ENCODE assay signal across 10 mouse cellular contexts in genomic region chr14:13995206-13996097, GRCm38 (mm10). TPM values are rescaled to one million over a fixed set of nuclear protein-coding genes. Genes with fewer than 3 reads are reported as not detected.
DNase-seq lines count a peak whose midpoint lies in the region; ATAC-seq and TF ChIP-seq lines count a peak whose summit lies in the region.
"Had no signal": no experiment of that assay in that cellular context is flagged by ENCODE, and none has a peak within 500 bp of the region (broad histone marks: within the 10 kb centered on the region; RNA-seq: fewer than 3 reads in every experiment).

No protein-coding gene starts in this region.

- in situ Hi-C loops in CH12.LX (cut with MboI; ENCODE audit: low pct_ligation_motif_present, low pct_unique_long_range_greater_than_20kb, low sequenced_read_pairs): no loop called here

- H3K9ac ChIP-seq in heart, embryonic 14.5 days (ENCODE audit: low read length): no peak overlapping the region
- H3K9ac ChIP-seq in CH12.LX (ENCODE audit: insufficient read depth, low read depth): no peak overlapping the region
- H3K9ac ChIP-seq in liver, embryonic 14.5 days (replicated peaks): no peak overlapping the region
- no peak overlapping the region for H3K9ac ChIP-seq in forebrain, embryonic 13.5 days
- H3K9ac ChIP-seq: heart, embryonic 15.5 days had no signal

- TF ChIP-seq EP300 in CH12.LX (IDR thresholded peaks at IDR 0.05; ENCODE audit: low read length): no peak
- TF ChIP-seq EP300 in liver, embryonic 14.5 days (IDR thresholded peaks at IDR 0.05; ENCODE audit: low read depth): no peak

- intact Hi-C loops in heart, postnatal 25 days (cut with DNase I): no loop called here
- intact Hi-C loops in left cerebral cortex, postnatal 10 days (cut with DNase I): no loop called here

- no peak for DNase-seq in heart, postnatal 25 days (ENCODE audit: low spot score)
- no peak for DNase-seq in CH12.LX (ENCODE audit: extremely low read depth)
- DNase-seq in heart, postnatal 4 days: peak; percentile 14
- DNase-seq in liver, embryonic 14.5 days (ENCODE audit: low read depth in 3 of 3, low spot score in 3 of 3): no peak
- no peak for DNase-seq in left cerebral cortex, postnatal 10 days (ENCODE audit: extremely low spot score in 1 of 2, low spot score in 2 of 2)
- DNase-seq in limb, embryonic 10.5 days (ENCODE audit: low spot score): no peak
- DNase-seq: left cerebral cortex, postnatal 4 days had no signal

- no peaks in the 10 kb centered on the region for H3K36me3 ChIP-seq in heart, embryonic 14.5 days (ENCODE audit: control insufficient read depth, insufficient read depth, low read length)
- no peaks in the 10 kb centered on the region for H3K36me3 ChIP-seq in CH12.LX (replicated peaks in 1 of 2; ENCODE audit: control insufficient read depth in 1 of 2, insufficient read depth in 1 of 2, low read length in 1 of 2)
- no peaks in the 10 kb centered on the region for H3K36me3 ChIP-seq in liver, embryonic 14.5 days (replicated peaks; ENCODE audit: control insufficient read depth, insufficient read depth, low read depth)
- no peaks in the 10 kb centered on the region for H3K36me3 ChIP-seq in forebrain, embryonic 13.5 days (ENCODE audit: poor library complexity, severe bottlenecking)
- H3K36me3 ChIP-seq in limb, embryonic 10.5 days: no peaks in the 10 kb centered on the region
- H3K36me3 ChIP-seq: heart, embryonic 15.5 days had no signal

- TF ChIP-seq RAD21 in CH12.LX (IDR thresholded peaks at IDR 0.05; ENCODE audit: low read depth, low read length): peak; percentile 54

- dilution Hi-C loops in CH12.LX (cut with MboI; ENCODE audit: extremely low pct_ligation_motif_present, extremely low pct_unique_long_range_greater_than_20kb, low sequenced_read_pairs): no loop called here

- TF ChIP-seq CTCF in CH12.LX (conservative IDR thresholded peaks at IDR 0.05 in 1 of 2, IDR thresholded peaks at IDR 0.05 in 1 of 2; ENCODE audit: low read depth in 2 of 2, low read length in 2 of 2): peak in 1 of 2 experiments; percentile 51; a peak in 2 of 4 replicates
- peak; percentile 32 for TF ChIP-seq CTCF in liver, embryonic 14.5 days (IDR thresholded peaks at IDR 0.05; ENCODE audit: low read depth)

- ATAC-seq in heart, embryonic 14.5 days (ENCODE audit: insufficient number of reproducible peaks, insufficient read depth, low FRiP score, low read depth): peak; percentile 54; the same call in 1 of the 2 replicates
- peak; percentile 45; the same call in 1 of the 2 replicates for ATAC-seq in liver, embryonic 14.5 days (ENCODE audit: insufficient read depth)
- no peak for ATAC-seq in forebrain, embryonic 13.5 days

- H3K4me2 ChIP-seq in heart, embryonic 14.5 days (ENCODE audit: low read length): no peak overlapping the region
- no peak overlapping the region for H3K4me2 ChIP-seq in CH12.LX (ENCODE audit: insufficient read depth, low read depth, poor library complexity, severe bottlenecking)
- H3K4me2 ChIP-seq in liver, embryonic 14.5 days (ENCODE audit: low read depth): no peak overlapping the region
- H3K4me2 ChIP-seq in forebrain, embryonic 13.5 days: no peak overlapping the region
- H3K4me2 ChIP-seq: heart, embryonic 15.5 days had no signal

- 28% methylated on average over 9 of the region's 9 CpGs for WGBS in heart, embryonic 14.5 days
- 54% methylated on average over 9 of the region's 9 CpGs for WGBS in liver, embryonic 14.5 days (ENCODE audit: insufficient replicate concordance)
- 81% methylated on average over 9 of the region's 9 CpGs for WGBS in forebrain, embryonic 13.5 days
- WGBS in limb, embryonic 10.5 days: 76% methylated on average over 9 of the region's 9 CpGs

- no peak overlapping the region for H3K4me3 ChIP-seq in heart, embryonic 14.5 days (ENCODE audit: control insufficient read depth in 1 of 2, insufficient read depth in 1 of 2, low read depth in 1 of 2, low read length in 2 of 2)
- no peak overlapping the region for H3K4me3 ChIP-seq in CH12.LX (replicated peaks in 1 of 3; ENCODE audit: low read depth in 2 of 3, low read length in 2 of 3, poor library complexity in 1 of 3)
- H3K4me3 ChIP-seq in liver, embryonic 14.5 days (ENCODE audit: insufficient read depth in 1 of 2, low read depth in 2 of 2, low read length in 2 of 2): no peak overlapping the region
- H3K4me3 ChIP-seq in forebrain, embryonic 13.5 days: no peak overlapping the region
- no peak overlapping the region for H3K4me3 ChIP-seq in limb, embryonic 10.5 days
- H3K4me3 ChIP-seq: heart, embryonic 15.5 days had no signal

- H3K9me3 ChIP-seq in heart, embryonic 14.5 days (ENCODE audit: control insufficient read depth, low read length): no peaks in the 10 kb centered on the region
- H3K9me3 ChIP-seq in CH12.LX (replicated peaks; ENCODE audit: low read length): no peaks in the 10 kb centered on the region
- no peaks in the 10 kb centered on the region for H3K9me3 ChIP-seq in liver, embryonic 14.5 days (ENCODE audit: control insufficient read depth, low read length)
- H3K9me3 ChIP-seq in forebrain, embryonic 13.5 days (replicated peaks): no peaks in the 10 kb centered on the region
- H3K9me3 ChIP-seq in limb, embryonic 10.5 days (replicated peaks): no peaks in the 10 kb centered on the region
- H3K9me3 ChIP-seq: heart, embryonic 15.5 days had no signal

- peaks cover 7 to 15% of the 10 kb centered on the region in 2 experiments; a peak in 3 of 4 replicates for H3K4me1 ChIP-seq in heart, embryonic 14.5 days (ENCODE audit: control insufficient read depth in 2 of 2, insufficient read depth in 2 of 2, low read length in 2 of 2)
- H3K4me1 ChIP-seq in CH12.LX (ENCODE audit: control insufficient read depth in 1 of 2, insufficient read depth in 2 of 2): no peaks in the 10 kb centered on the region; a peak in 1 of 4 replicates
- H3K4me1 ChIP-seq in liver, embryonic 14.5 days (replicated peaks; ENCODE audit: control insufficient read depth in 2 of 2, insufficient read depth in 2 of 2, low read length in 1 of 2): peaks cover 0 to 2% of the 10 kb centered on the region in 2 experiments; a peak in 1 of 4 replicates
- H3K4me1 ChIP-seq in forebrain, embryonic 13.5 days: no peaks in the 10 kb centered on the region
- no peaks in the 10 kb centered on the region for H3K4me1 ChIP-seq in limb, embryonic 10.5 days

- no peaks in the 10 kb centered on the region for H3K27me3 ChIP-seq in heart, embryonic 14.5 days (ENCODE audit: control insufficient read depth, insufficient read depth, low read length)
- no peaks in the 10 kb centered on the region for H3K27me3 ChIP-seq in CH12.LX (replicated peaks)
- no peaks in the 10 kb centered on the region for H3K27me3 ChIP-seq in liver, embryonic 14.5 days (ENCODE audit: control insufficient read depth, insufficient read depth, low read length)
- no peaks in the 10 kb centered on the region for H3K27me3 ChIP-seq in forebrain, embryonic 13.5 days
- H3K27me3 ChIP-seq in limb, embryonic 10.5 days (ENCODE audit: low read depth, poor library complexity, severe bottlenecking): no peaks in the 10 kb centered on the region
- H3K27me3 ChIP-seq: heart, embryonic 15.5 days had no signal

- no peak overlapping the region for H3K27ac ChIP-seq in heart, embryonic 14.5 days (replicated peaks in 1 of 2; ENCODE audit: control insufficient read depth in 1 of 2, insufficient read depth in 1 of 2, low read depth in 2 of 2, low read length in 2 of 2)
- H3K27ac ChIP-seq in CH12.LX (ENCODE audit: insufficient read depth, low read depth): no peak overlapping the region
- no peak overlapping the region for H3K27ac ChIP-seq in liver, embryonic 14.5 days
- H3K27ac ChIP-seq in forebrain, embryonic 13.5 days: no peak overlapping the region
- H3K27ac ChIP-seq in limb, embryonic 10.5 days: no peak overlapping the region
- H3K27ac ChIP-seq: heart, embryonic 15.5 days had no signal

- no peak for TF ChIP-seq POLR2A in CH12.LX (IDR thresholded peaks at IDR 0.05; ENCODE audit: low read depth, low read length)

- no peaks in the 10 kb centered on the region for H3K79me2 ChIP-seq in CH12.LX (replicated peaks; ENCODE audit: control insufficient read depth, extremely low read depth, insufficient read depth, poor library complexity, severe bottlenecking)

TF ChIP-seq in CH12.LX, 34 proteins besides CTCF, POLR2A, EP300 and RAD21:
- no peak for TF ChIP-seq MAFK (IDR thresholded peaks at IDR 0.05; ENCODE audit: insufficient replicate concordance, low read length)
- TF ChIP-seq SMC3 (IDR thresholded peaks at IDR 0.05; ENCODE audit: low read depth, low read length): peak; percentile 18; the same call in 1 of the 2 replicates
TF ChIP-seq in CH12.LX: peak in this region for 1.

RNA-seq across cellular contexts. Expression of gene Thoc7, which starts 33.8 kb away (rescaled TPM):
- 186 and 190 TPM in 2 replicates for polyA plus RNA-seq in heart, embryonic 14.5 days (2014; fragmentation: Nextera tagmentation; extraction: Ambion mirVana)
- 10 to 100 TPM; 87.7 to 96.3 TPM for total RNA-seq in heart, postnatal 25 days (2021)
- total RNA-seq in CH12.LX (2012; rRNA removed) (98.6 and 104 TPM in 2 replicates), CH12.LX (2014; rRNA removed) (209 and 218 TPM in 2 replicates)
- 162 and 209 TPM in 2 replicates for polyA plus RNA-seq in CH12.LX (2012; ENCODE audit: insufficient read length, low read depth)
- 100 to 1,000 TPM; 133 to 142 TPM for total RNA-seq in heart, postnatal 4 days (2021)
- 23.3 and 45.1 TPM in 2 replicates for polyA plus RNA-seq in liver, embryonic 14.5 days (2012; rRNA removed)
- polyA plus RNA-seq in liver, embryonic 14.5 days (2014; fragmentation: Nextera tagmentation; extraction: Ambion mirVana): 93.6 and 98.9 TPM in 2 replicates
- 220 and 233 TPM in 2 replicates for polyA plus RNA-seq in forebrain, embryonic 13.5 days (2015; fragmentation: Nextera tagmentation; extraction: Ambion mirVana)
- 100 to 1,000 TPM; 115 TPM for total RNA-seq in left cerebral cortex, postnatal 10 days (2021)
- 220 and 221 TPM in 2 replicates for polyA plus RNA-seq in limb, embryonic 10.5 days (2016; fragmentation: Nextera tagmentation; extraction: Ambion mirVana)

RNA-seq across cellular contexts. Expression of gene Atxn7, which starts 34.2 kb away (rescaled TPM):
- polyA plus RNA-seq in heart, embryonic 14.5 days (2014; fragmentation: Nextera tagmentation; extraction: Ambion mirVana): 5.5 and 5.6 TPM in 2 replicates
- 10 to 100 TPM; 14.7 to 19.0 TPM for total RNA-seq in heart, postnatal 25 days (2021)
- total RNA-seq in CH12.LX (2012; rRNA removed) (2.0 and 2.3 TPM in 2 replicates), CH12.LX (2014; rRNA removed) (2.1 and 2.7 TPM in 2 replicates)
- polyA plus RNA-seq in CH12.LX (2012; ENCODE audit: insufficient read length, low read depth): 5.6 and 6.6 TPM in 2 replicates
- total RNA-seq in heart, postnatal 4 days (2021): 10 to 100 TPM; 17.2 to 22.8 TPM
- polyA plus RNA-seq in liver, embryonic 14.5 days (2012; rRNA removed): 3.0 and 3.2 TPM in 2 replicates
- 1.1 and 1.5 TPM in 2 replicates for polyA plus RNA-seq in liver, embryonic 14.5 days (2014; fragmentation: Nextera tagmentation; extraction: Ambion mirVana)
- polyA plus RNA-seq in forebrain, embryonic 13.5 days (2015; fragmentation: Nextera tagmentation; extraction: Ambion mirVana): 4.2 and 5.9 TPM in 2 replicates
- 10 to 100 TPM; 15.3 to 16.8 TPM for total RNA-seq in left cerebral cortex, postnatal 10 days (2021)
- polyA plus RNA-seq in limb, embryonic 10.5 days (2016; fragmentation: Nextera tagmentation; extraction: Ambion mirVana): 2.6 and 3.0 TPM in 2 replicates
